Mouse (Mus musculus): ENCODE data around the gene Lrg1. TPM values are rescaled to one million over a fixed set of nuclear protein-coding genes. Genes with fewer than 3 reads are reported as not detected.

The Lrg1 gene
- polyA plus RNA-seq, 1 experiment, result 1.9 TPM

DNA sequence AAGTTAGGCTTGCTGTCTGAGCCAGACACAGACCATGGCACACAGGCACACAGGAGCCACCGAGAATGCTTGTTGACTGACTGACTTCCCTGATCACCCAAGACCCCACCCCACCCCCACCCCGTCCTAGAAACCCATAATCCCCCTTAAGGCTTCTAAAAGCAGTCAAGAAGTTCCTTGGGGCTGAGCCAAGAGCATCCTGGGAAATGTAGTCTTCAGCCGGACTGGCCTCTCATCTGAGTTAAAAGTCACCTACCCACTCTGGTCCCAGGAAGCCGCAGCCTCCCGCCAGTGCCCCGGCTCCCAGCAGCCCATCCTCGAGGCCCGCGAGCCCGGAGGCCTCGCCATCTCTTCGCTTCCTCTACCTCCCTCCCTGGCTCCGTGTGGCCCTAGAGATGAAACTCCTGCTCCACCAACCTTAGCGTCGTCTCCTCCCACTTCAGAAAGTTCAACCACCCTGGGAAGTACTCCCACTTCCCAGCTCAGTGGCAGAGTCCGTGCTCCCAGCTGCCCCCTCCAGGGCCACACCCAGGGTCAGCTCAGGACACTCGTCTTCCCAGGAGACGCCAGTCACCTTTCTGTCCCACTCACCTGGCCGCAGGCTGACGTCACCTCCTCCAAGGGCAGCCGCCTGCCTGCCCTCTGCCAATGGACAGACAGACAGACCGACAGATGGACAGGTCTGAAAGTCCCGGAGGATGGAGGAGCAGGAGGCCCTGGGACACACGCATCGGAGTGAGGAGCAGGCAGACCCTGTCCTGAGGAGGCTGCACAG is 16.2 kb upstream of the Lrg1 start:
- no peak for DNase-seq (ENCODE audit: extremely low spot score in 1 of 2, low spot score in 1 of 2)

DNA sequence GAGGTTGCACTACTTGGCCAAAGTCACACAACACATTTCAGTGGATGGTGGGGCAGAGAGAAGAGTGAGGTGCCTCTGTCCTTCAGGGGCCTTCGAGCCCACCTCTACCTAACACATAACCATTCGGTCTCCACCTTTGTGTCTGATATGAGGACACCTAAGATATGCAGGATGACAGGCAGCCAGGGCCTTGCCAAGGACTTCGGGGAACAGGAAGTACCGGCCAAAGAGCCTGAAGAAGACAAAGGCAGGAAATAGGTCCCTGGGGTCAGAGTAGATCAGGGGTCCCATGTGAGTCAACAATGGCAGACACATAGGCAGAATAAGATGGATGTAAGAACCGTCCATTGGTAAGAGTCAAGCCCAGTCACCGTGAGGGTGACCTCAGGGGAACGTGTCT is 14.8 kb upstream of the Lrg1 start:
- no peak for DNase-seq (ENCODE audit: extremely low spot score in 1 of 2, low spot score in 1 of 2)

GRCm38 (mm10) chr17:56134463-56134971 is 12.7 kb upstream of the Lrg1 start:
- DNase-seq (ENCODE audit: extremely low spot score in 1 of 2, low spot score in 1 of 2), result peak in 1 of 2 experiments; percentile 66

GRCm38 (mm10) chr17:56133457-56134363 is 11.9 kb upstream of the Lrg1 start:
- DNase-seq (ENCODE audit: extremely low spot score in 1 of 2, low spot score in 1 of 2), result no peak

DNA sequence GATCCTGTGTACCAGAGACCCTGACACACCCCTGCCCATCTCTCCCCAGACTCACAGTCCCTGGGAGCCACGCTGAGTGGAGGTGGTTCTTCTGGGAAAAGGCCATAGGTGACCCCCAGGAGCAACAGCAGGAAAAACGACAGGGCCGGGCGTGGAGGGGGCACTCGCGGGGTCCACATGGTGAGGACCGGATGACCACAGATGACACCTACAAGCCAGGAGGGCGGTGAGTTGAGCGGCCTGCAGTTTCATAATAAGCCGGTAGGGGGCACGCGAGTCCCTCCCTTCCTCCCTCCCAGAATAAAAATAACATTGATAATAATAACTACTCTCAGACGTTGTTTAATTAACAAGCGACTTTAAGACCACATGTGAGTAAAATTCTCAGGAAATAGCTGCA is 10.9 kb upstream of the Lrg1 start:
- DNase-seq (ENCODE audit: extremely low spot score in 1 of 2, low spot score in 1 of 2), result peak in 1 of 2 experiments; percentile 73

GRCm38 (mm10) chr17:56131814-56132213 is 10.0 kb upstream of the Lrg1 start:
- peak in 1 of 2 experiments; percentile 78 for DNase-seq (ENCODE audit: extremely low spot score in 1 of 2, low spot score in 1 of 2)

DNA sequence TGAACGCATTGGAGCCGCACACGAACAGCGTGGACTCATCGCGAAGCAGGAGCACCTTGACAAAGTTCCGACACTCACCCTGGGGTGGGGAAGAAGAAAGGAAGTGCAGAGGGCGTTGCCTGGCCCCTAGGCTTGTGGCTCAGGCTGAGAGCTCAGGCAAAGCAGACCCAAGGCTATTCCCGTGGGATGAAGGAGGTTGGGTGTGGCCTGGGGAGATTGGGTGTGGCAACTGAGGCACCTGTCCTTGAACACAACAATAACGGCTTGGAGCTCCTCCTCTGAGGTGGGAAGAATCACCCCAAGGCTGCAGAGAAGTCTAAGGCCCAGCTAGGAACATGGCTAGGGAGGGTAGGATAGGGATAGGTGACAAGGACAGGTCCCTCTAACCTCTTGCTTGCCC is 9.3 kb upstream of the Lrg1 start:
- no peak for DNase-seq (ENCODE audit: extremely low spot score in 1 of 2, low spot score in 1 of 2)

- no peak for DNase-seq (ENCODE audit: extremely low spot score in 1 of 2, low spot score in 1 of 2)
Measured at GRCm38 (mm10) chr17:56128246-56128645, 6.4 kb upstream of the Lrg1 start.

- no peak for DNase-seq (ENCODE audit: extremely low spot score in 1 of 2, low spot score in 1 of 2)
Measured at GRCm38 (mm10) chr17:56126175-56126574, 4.4 kb upstream of the Lrg1 start.

- DNase-seq (ENCODE audit: extremely low spot score in 1 of 2, low spot score in 1 of 2), result no peak
Measured at GRCm38 (mm10) chr17:56125276-56125630, 3.5 kb upstream of the Lrg1 start.

- peak in 1 of 2 experiments; percentile 66 for DNase-seq (ENCODE audit: extremely low spot score in 1 of 2, low spot score in 1 of 2)
Measured at GRCm38 (mm10) chr17:56124377-56125275, 2.8 kb upstream of the Lrg1 start.

GRCm38 (mm10) chr17:56123681-56124340 is 2.0 kb upstream of the Lrg1 start:
- DNase-seq (ENCODE audit: extremely low spot score in 1 of 2, low spot score in 1 of 2), result no peak

DNA sequence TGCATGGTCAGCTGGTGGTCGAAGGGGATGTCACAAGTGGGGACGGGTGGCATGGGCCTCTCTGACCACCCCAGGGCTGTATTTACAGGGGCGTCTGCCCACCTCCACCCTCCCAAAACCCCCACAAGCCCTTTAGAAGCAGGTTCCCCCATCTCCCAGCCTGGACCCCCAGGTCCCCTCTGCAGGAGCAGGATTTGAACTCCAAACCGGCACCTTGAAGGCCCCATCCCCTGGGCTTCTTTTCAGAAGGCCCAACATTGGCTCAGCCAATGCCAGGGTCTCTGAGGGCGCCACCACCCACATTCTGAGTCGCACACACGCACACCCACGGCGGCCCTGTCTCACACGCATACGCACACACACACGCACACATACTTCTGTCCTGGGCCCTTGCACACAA is 1.4 kb upstream of the Lrg1 start:
- no peak for DNase-seq (ENCODE audit: extremely low spot score in 1 of 2, low spot score in 1 of 2)

DNA sequence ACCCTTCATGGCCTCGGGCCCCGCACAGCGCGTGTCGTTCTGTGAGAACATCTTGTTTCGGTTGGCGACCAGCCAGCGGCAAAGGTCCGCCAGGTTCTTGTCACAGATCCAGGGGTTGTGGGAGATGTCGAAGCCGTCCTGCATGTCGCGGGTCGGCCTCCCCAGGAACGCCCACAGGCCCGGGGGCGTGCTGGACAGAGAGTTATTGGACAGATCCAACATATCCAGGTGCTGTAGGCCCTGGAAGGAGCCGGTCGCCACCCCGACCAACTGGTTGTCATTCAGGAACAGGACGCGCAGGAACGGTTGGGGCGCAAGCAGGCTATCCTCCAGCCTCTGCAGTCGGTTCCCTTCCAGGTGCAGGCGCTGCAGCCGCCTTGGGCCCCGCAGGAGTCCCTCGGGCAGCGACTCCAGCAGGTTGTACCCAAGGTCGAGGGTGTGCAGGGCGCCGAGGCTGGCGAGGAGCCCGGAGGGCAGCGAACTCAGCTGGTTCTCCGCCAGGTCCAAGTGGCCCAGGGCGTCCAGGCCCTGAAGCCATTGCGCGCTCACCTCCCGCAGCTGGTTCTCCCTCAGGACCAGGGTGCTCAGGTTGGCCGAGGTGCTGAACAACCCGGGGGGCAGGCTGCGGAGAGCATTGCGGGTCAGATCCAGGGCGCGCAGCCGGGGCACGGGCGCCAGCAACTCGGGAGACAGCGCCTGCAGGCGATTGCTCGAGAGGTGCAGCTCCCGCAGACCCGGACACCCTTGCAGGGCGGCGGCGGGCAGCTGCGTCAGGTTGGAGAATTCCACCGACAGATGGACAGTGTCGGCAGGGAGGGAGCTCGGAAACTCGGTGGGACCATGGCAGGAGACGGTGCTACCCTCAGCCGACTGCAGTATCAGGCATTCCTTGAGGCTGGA is 1.6 kb downstream of the Lrg1 start:
- DNase-seq (ENCODE audit: extremely low spot score in 1 of 2, low spot score in 1 of 2), result no peak

- DNase-seq (ENCODE audit: extremely low spot score in 1 of 2, low spot score in 1 of 2), result no peak
Measured at GRCm38 (mm10) chr17:56119431-56119830, 2.4 kb downstream of the Lrg1 start.

GRCm38 (mm10) chr17:56117251-56117710 is 4.5 kb downstream of the Lrg1 start, which contains the start of gene Plin5:
Plin5 (minus strand) TSS chr17:56117596.
- peak in 1 of 2 experiments; percentile 57 for DNase-seq (ENCODE audit: extremely low spot score in 1 of 2, low spot score in 1 of 2)

DNA sequence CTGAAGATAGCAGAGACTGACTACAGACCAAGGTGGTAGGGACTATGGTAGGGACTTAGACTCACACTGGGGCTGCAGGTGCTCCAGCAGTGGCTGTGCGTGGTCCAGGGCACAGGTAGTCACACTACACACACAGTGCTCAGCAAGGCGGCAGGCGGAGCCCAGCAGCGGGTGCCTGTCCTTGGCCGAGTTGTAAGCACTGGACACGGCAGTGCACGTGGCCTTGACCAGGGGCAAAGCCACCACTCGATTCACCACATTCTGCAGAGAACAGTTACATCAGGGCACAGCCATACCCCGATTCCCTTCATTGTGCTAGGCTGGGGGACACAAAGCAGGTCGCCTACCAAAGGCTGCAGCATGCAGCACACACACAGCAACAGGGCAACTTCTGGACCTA is 5.6 kb downstream of the Lrg1 start:
- DNase-seq (ENCODE audit: extremely low spot score in 1 of 2, low spot score in 1 of 2), result no peak

- no peak for DNase-seq (ENCODE audit: extremely low spot score in 1 of 2, low spot score in 1 of 2)
Measured at GRCm38 (mm10) chr17:56112743-56113142, 9.1 kb downstream of the Lrg1 start.

DNA sequence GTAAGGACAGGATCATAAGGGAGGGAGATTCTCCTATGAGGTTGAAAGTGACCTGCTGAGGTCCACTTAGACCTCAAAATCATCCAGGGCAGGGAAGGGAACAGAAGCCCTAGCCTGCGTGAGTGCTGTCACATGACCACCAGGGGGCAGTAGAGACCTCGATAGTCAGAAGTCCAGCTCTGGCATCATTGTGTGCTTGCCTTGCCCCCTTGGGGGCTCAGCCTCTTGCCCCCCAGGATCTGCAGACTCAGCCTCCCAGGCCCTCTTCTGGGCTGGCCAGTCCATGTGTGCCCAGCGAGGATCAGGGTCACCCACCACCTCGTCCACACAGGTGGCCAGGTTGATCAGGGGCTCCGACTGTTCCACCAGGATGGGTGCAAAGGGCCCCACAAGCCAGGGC is 9.9 kb downstream of the Lrg1 start:
- peak in 1 of 2 experiments; percentile 83 for DNase-seq (ENCODE audit: extremely low spot score in 1 of 2, low spot score in 1 of 2)
